Mouse (Mus musculus): Measurements from ENCODE around the gene Poc1a. TPM values are rescaled to one million over a fixed set of nuclear protein-coding genes. Genes with fewer than 3 reads are reported as not detected.

The Poc1a gene
- total RNA-seq, 2 experiments from 2014 or later = 1.8 to 2.5 TPM

GRCm38 (mm10) chr9:106373973-106374372 lies 93.1 kb downstream of the Poc1a start:
- intact Hi-C loops (cut with DNase I; ENCODE audit: low total_unique reads) = no loop called here
- DNase-seq = no peak

- no peak for DNase-seq
- intact Hi-C loops (cut with DNase I; ENCODE audit: low total_unique reads) = no loop called here
These were observed 96.4 kb downstream of the Poc1a start for GRCm38 (mm10) chr9:106377247-106377646.

GRCm38 (mm10) chr9:106378045-106378444 lies 97.2 kb downstream of the Poc1a start:
- intact Hi-C loops (cut with DNase I; ENCODE audit: low total_unique reads) = no loop called here
- no peak for DNase-seq

- DNase-seq = no peak
- intact Hi-C loops (cut with DNase I; ENCODE audit: low total_unique reads) = no loop called here
These were observed 97.9 kb downstream of the Poc1a start for GRCm38 (mm10) chr9:106378753-106379152.

- no peak for DNase-seq
- intact Hi-C loops (cut with DNase I; ENCODE audit: low total_unique reads) = no loop called here
These were observed 105.5 kb downstream of the Poc1a start for GRCm38 (mm10) chr9:106386181-106386864.

- no peak for DNase-seq
These were observed 112.1 kb downstream of the Poc1a start for GRCm38 (mm10) chr9:106392828-106393527.

GRCm38 (mm10) chr9:106393548-106393947 lies 112.7 kb downstream of the Poc1a start:
- no peak for DNase-seq
- intact Hi-C loops (cut with DNase I; ENCODE audit: low total_unique reads) = no loop called here

More at GRCm38 (mm10) chr9:106392828-106393527, 112.1 kb downstream of the Poc1a start:
- intact Hi-C loops (cut with DNase I; ENCODE audit: low total_unique reads) = no loop called here

- no peak for DNase-seq
- intact Hi-C loops (cut with DNase I; ENCODE audit: low total_unique reads) = no loop called here
These were observed 114.1 kb downstream of the Poc1a start for GRCm38 (mm10) chr9:106394649-106395602.

GRCm38 (mm10) chr9:106397733-106398132 lies 116.9 kb downstream of the Poc1a start:
- DNase-seq = no peak
- intact Hi-C loops (cut with DNase I; ENCODE audit: low total_unique reads) = no loop called here

GRCm38 (mm10) chr9:106398667-106399311 lies 117.9 kb downstream of the Poc1a start:
- no peak for DNase-seq
- intact Hi-C loops (cut with DNase I; ENCODE audit: low total_unique reads) = no loop called here

GRCm38 (mm10) chr9:106399808-106400207 lies 118.9 kb downstream of the Poc1a start:
- DNase-seq = no peak
- intact Hi-C loops (cut with DNase I; ENCODE audit: low total_unique reads) = no loop called here

Other genes with a start within 250 kb of the Poc1a start
- under 1 TPM; 0.07 to 0.08 TPM for gene Col6a4, start 184.3 kb upstream of the Poc1a start, total RNA-seq (2021)
- 1 to 10 TPM; 1.3 to 1.6 TPM for gene Glyctk, start 122.9 kb upstream of the Poc1a start, total RNA-seq (2021)
- gene Wdr82, start 110.1 kb upstream of the Poc1a start, total RNA-seq (2021) = 10 to 100 TPM; 23.4 to 27.4 TPM
- 1 to 10 TPM; 5.1 to 5.5 TPM for gene Ppm1m, start 81.3 kb upstream of the Poc1a start, total RNA-seq (2021)
- 10 to 100 TPM; 68.8 to 69.3 TPM for gene Twf2, start 78.0 kb upstream of the Poc1a start, total RNA-seq (2021)
- gene Tlr9, start 58.5 kb upstream of the Poc1a start, total RNA-seq (2021) = under 1 TPM; 0.42 to 0.43 TPM
- 100 to 1,000 TPM; 189 to 234 TPM for gene Alas1, start 32.4 kb upstream of the Poc1a start, total RNA-seq (2021)
- gene Dusp7, start 87.6 kb downstream of the Poc1a start, total RNA-seq (2021) = 10 to 100 TPM; 13.9 to 17.6 TPM
- gene Rpl29, start 148.4 kb downstream of the Poc1a start, total RNA-seq (2021) = 100 to 1,000 TPM; 350 to 424 TPM
- gene Acy1, start 157.3 kb downstream of the Poc1a start, total RNA-seq (2021) = 10 to 100 TPM in 1 of 2 experiments, 1 to 10 TPM in 1; 8.4 to 10.9 TPM
- gene Abhd14b, start 166.4 kb downstream of the Poc1a start, total RNA-seq (2021) = 1 to 10 TPM; 4.6 to 6.5 TPM
- gene Abhd14a, start 166.6 kb downstream of the Poc1a start, total RNA-seq (2021) = 10 to 100 TPM; 13.3 to 16.0 TPM
- 10 to 100 TPM; 47.6 to 48.7 TPM for gene Pcbp4, start 172.2 kb downstream of the Poc1a start, total RNA-seq (2021)
- under 1 TPM; 0.16 to 0.33 TPM for gene Gpr62, start 184.9 kb downstream of the Poc1a start, total RNA-seq (2021)
- 10 to 100 TPM; 12.6 to 18.4 TPM for gene Rrp9, start 194.9 kb downstream of the Poc1a start, total RNA-seq (2021)
- gene Parp3, start 195.9 kb downstream of the Poc1a start, total RNA-seq (2021) = 10 to 100 TPM; 64.1 to 76.2 TPM
- gene Iqcf1, start 218.9 kb downstream of the Poc1a start, total RNA-seq (2021) = not detected
- gene Iqcf5, start 233.5 kb downstream of the Poc1a start, total RNA-seq (2021) = not detected

All from gastrocnemius, postnatal 14 days (tissue).